Mouse (Mus musculus) MEL (cell line): ENCODE results near the gene H2-Q10.
"Not testable (repeated sequence)": the region's sequence is repeated elsewhere in the genome, so short reads cannot be mapped to it uniquely, and the experiment has no call there.

ENCODE experiments used
- CTCF ChIP-seq, 3 experiments: IDR thresholded peaks in 2 of 3; conservative IDR thresholded peaks in 1 of 3; 2 replicates each; pipeline ENCODE4 v1.5.1; 2011 to 2012; ENCODE audit warnings: low read length in 3 of 3, low read depth in 2 of 3, mild to moderate bottlenecking in 2 of 3, improper control_type of control experiment in 1 of 3, inconsistent platforms in 1 of 3, mixed read lengths in 1 of 3, moderate library complexity in 1 of 3; ENCODE audit not compliant: control insufficient read depth in 1 of 3, insufficient read depth in 1 of 3, poor library complexity in 1 of 3, severe bottlenecking in 1 of 3
- EP300 ChIP-seq, 2 experiments: IDR thresholded peaks; 2 replicates each; pipeline ENCODE4 v1.6.1; 2011; ENCODE audit warnings: improper control_type of control experiment in 2 of 2, low read length in 2 of 2, low read depth in 1 of 2, mild to moderate bottlenecking in 1 of 2
- GATA1 ChIP-seq: IDR thresholded peaks from 2 replicates; pipeline ENCODE4 v1.6.1; 2011; ENCODE audit warnings: low read depth, low read length, improper control_type of control experiment
- MAZ ChIP-seq: IDR thresholded peaks from 2 replicates; pipeline ENCODE4 v1.6.1; 2012; ENCODE audit warnings: low read depth, mild to moderate bottlenecking, inconsistent platforms, low read length, improper control_type of control experiment
- MEF2A ChIP-seq: IDR thresholded peaks from 2 replicates; pipeline ENCODE4 v1.6.1; 2014; ENCODE audit warnings: low read depth, mild to moderate bottlenecking, inconsistent platforms, low read length, improper control_type of control experiment; ENCODE audit not compliant: poor library complexity, insufficient replicate concordance, severe bottlenecking; ENCODE audit errors: extremely low read depth
- NELFE ChIP-seq: IDR thresholded peaks from 2 replicates; pipeline ENCODE4 v1.6.1; 2011; ENCODE audit warnings: low read depth, low read length, improper control_type of control experiment
- NRF1 ChIP-seq: IDR thresholded peaks from 2 replicates; pipeline ENCODE4 v1.6.1; 2014; ENCODE audit warnings: low read depth, mild to moderate bottlenecking, inconsistent platforms, low read length, improper control_type of control experiment, moderate library complexity; ENCODE audit not compliant: poor library complexity, insufficient read depth, severe bottlenecking
- POLR2A ChIP-seq, 2 experiments: IDR thresholded peaks; 2 replicates each; pipeline ENCODE4 v1.6.1; 2011 to 2012; ENCODE audit warnings: low read length in 2 of 2, mild to moderate bottlenecking in 2 of 2, control low read depth in 1 of 2, improper control_type of control experiment in 1 of 2, low read depth in 1 of 2, moderate library complexity in 1 of 2; ENCODE audit not compliant: control insufficient read depth in 1 of 2, insufficient read depth in 1 of 2, poor library complexity in 1 of 2
- POLR2AphosphoS2 ChIP-seq: IDR thresholded peaks from 2 replicates; pipeline ENCODE4 v1.6.1; 2011; ENCODE audit warnings: low read length, improper control_type of control experiment
- RAD21 ChIP-seq: IDR thresholded peaks from 2 replicates; pipeline ENCODE4 v1.6.1; 2011; ENCODE audit warnings: mild to moderate bottlenecking, low read depth, low read length, improper control_type of control experiment
- TAL1 ChIP-seq: IDR thresholded peaks from 2 replicates; pipeline ENCODE4 v1.6.1; 2012; ENCODE audit warnings: mild to moderate bottlenecking, inconsistent platforms, low read length, moderate library complexity, mixed read lengths
- TBP ChIP-seq: IDR thresholded peaks from 2 replicates; pipeline ENCODE4 v1.8.0; 2011; ENCODE audit warnings: low read depth, low read length, improper control_type of control experiment
- USF1 ChIP-seq: IDR thresholded peaks from 2 replicates; pipeline ENCODE4 v1.6.1; 2014; ENCODE audit warnings: low read depth, mild to moderate bottlenecking, inconsistent platforms, low read length, improper control_type of control experiment, moderate library complexity
- ZKSCAN1 ChIP-seq: IDR thresholded peaks from 2 replicates; pipeline ENCODE4 v1.6.1; 2012; ENCODE audit warnings: low read depth, mild to moderate bottlenecking, inconsistent platforms, low read length, improper control_type of control experiment, moderate library complexity

GRCm38 (mm10) chr17:35420206-35420810, 49.6 kb upstream of the H2-Q10 start:
- not testable (repeated sequence) for TF ChIP-seq GATA1; TBP; TAL1; EP300 (IDR thresholded peaks at IDR 0.05; ENCODE audit: low read depth in 1 of 2, low read length in 2 of 2); POLR2AphosphoS2; POLR2A (IDR thresholded peaks at IDR 0.05; ENCODE audit: control insufficient read depth in 1 of 2, insufficient read depth in 1 of 2, low read depth in 1 of 2, low read length in 2 of 2, poor library complexity in 1 of 2); MAZ; NELFE; ZKSCAN1; USF1; NRF1; MEF2A
- TF ChIP-seq CTCF (IDR thresholded peaks at IDR 0.05 in 2 of 3, conservative IDR thresholded peaks at IDR 0.05 in 1 of 3; ENCODE audit: control insufficient read depth in 1 of 3, insufficient read depth in 1 of 3, low read depth in 2 of 3, low read length in 3 of 3, poor library complexity in 1 of 3, severe bottlenecking in 1 of 3) (peak; percentile 62 to 87 (median 64)), RAD21 (peak; percentile 42)
